Mouse (Mus musculus) layer of hippocampus, adult 2 months (tissue): Measurements from ENCODE around the gene Chd4. TPM values are rescaled to one million over a fixed set of nuclear protein-coding genes. Genes with fewer than 3 reads are reported as not detected.

Experiments
- DNase-seq, 2 experiments: peaks; one replicate each; pipeline ENCODE4 v3.0.0; 2022; ENCODE audit warnings: low spot score in 2 of 2
- H3K27ac ChIP-seq: fragments of 200-600 bp; 2 replicates; pipeline ENCODE4 v1.8.1; 2022
- H3K4me3 ChIP-seq: fragments of 200-600 bp; 2 replicates; pipeline ENCODE4 v1.8.1; 2022; ENCODE audit warnings: mild to moderate bottlenecking
- CTCF ChIP-seq: fragments of 200-600 bp; conservative IDR thresholded peaks from 2 replicates; pipeline ENCODE4 v1.8.1; 2022; ENCODE audit warnings: antibody characterized with exemption, mild to moderate bottlenecking, moderate library complexity
- total RNA-seq, 2 experiments: library from RNA; stranded (reverse); gene quantifications; 2 replicates each; pipeline ENCODE4 v1.2.3; 2021

Gene Chd4
- total RNA-seq, 2 experiments from 2014 or later = 176 to 185 TPM

- no peak for TF ChIP-seq CTCF
These were observed 36.7 kb downstream of the Chd4 start for GRCm38 (mm10) chr6:125132470-125132869.

DNA sequence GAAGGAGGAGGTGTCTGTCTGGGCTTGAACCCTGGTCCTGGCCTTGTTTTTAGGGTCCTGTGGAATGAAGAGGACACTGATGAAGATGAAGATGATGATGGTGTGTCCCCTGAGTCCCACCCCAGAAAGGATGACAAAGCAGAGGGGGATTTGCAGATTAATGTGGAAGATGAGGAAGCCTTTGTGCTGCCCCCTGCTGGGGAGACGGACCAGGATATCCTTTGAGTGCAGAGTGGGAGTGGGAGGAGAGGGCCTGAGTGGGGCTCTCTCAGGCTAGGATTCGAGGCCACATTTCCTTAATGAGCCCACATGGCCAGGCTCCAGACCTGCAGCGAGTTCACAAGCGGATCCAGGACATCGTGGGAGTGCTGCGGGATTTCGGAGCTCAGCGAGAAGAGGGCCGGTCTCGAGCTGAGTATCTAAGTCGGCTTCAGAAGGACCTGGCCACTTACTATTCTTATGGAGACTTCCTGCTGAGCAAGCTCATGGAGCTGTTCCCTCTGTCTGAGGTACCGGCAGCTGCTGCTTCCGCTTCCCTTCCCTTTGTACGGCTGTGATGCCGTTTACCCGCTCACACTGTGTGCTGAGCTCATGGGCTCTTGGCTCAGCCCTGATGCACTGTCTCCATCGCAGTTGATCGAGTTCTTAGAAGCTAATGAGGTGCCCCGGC lies 41.4 kb downstream of the Chd4 start:
- Histone ChIP-seq H3K4me3 (no peak overlapping the region), H3K27ac (peak overlapping the region; percentile 77)
- peak in 1 of 2 experiments; percentile 52 for DNase-seq
- peak; percentile 81 for TF ChIP-seq CTCF

More at GRCm38 (mm10) chr6:125132470-125132869, 36.7 kb downstream of the Chd4 start:
- no peak for DNase-seq
- Histone ChIP-seq H3K27ac (no peak overlapping the region), H3K4me3 (peak overlapping the region; percentile 87)

- no peak for TF ChIP-seq CTCF
- no peak for DNase-seq
- no peak overlapping the region for H3K27ac ChIP-seq
- H3K4me3 ChIP-seq = no peak overlapping the region
These were observed 44.0 kb downstream of the Chd4 start for GRCm38 (mm10) chr6:125139747-125140146.

DNA sequence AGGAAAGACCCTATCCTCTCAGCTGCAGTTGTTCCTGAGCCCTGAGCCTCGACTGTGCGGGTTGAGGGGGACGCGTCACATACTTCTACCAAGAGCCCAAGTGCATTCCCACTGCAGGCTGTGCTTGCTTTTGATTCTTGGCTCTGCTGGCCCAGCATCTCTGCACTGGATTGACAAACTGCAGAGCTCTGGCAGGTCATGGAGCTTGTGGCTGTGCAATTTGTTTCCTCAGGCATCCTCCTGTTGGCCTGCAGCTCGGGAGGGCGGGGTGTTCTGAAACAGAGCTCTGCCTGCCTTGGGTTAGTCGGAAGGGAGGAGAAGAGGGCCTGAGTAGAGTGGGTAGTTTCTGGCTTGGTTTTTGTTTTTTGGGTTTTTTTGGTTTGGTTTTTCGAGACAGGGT lies 46.7 kb downstream of the Chd4 start:
- DNase-seq = no peak
- H3K27ac ChIP-seq = no peak overlapping the region
- TF ChIP-seq CTCF = no peak
- no peak overlapping the region for H3K4me3 ChIP-seq

DNA sequence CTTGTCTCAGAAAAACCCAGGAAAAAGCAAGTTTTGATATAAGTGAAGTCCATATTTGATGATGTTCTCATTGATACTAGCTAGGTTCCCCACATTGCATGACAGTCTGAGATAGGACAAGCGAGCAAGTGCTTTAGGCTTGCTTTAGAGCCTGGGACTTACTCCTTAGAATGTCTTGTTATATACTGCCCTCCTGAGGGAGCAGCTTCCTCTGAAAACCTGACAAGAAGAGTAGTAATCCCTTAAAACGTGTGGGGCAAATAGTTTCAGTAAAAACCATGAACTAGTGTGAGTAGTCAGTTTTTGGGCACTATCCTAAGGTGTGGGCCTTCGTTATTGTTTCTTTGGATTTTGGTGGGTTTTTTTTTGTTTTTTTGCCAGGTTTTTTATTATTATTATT lies 47.3 kb downstream of the Chd4 start:
- Histone ChIP-seq H3K27ac (no peak overlapping the region), H3K4me3 (no peak overlapping the region)
- DNase-seq = no peak
- TF ChIP-seq CTCF = no peak

GRCm38 (mm10) chr6:125143904-125144303 lies 48.1 kb downstream of the Chd4 start:
- no peak for TF ChIP-seq CTCF

DNA sequence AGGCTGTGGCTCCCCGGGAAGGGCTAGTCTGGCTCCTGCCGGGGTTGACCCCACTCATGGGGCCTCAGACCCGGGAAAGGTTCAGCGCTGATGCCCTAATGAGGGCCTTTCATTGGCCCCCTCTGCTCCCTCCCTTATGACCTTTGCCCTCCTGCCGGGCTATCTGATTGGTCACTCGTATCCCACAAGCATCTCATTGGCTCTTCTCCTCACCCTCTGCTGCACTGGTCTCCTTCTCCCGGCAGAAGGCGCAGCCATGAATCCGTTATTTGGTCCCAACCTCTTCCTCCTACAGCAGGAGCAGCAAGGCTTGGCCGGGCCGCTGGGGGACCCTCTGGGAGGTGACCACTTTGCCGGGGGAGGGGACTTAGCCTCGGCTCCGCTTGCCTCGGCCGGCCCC lies 49.2 kb downstream of the Chd4 start, which contains the start of gene Iffo1:
Gene Iffo1, plus strand, starts transcription at position 241 of the 400 bp plus-strand sequence.
- peak within 1 kb of the TSS; percentile 95 for H3K4me3 ChIP-seq
- peak; percentile 80 for TF ChIP-seq CTCF
- peak; percentile 91 to 94 for DNase-seq
- peak within 1 kb of the TSS; percentile 94 for H3K27ac ChIP-seq

More at GRCm38 (mm10) chr6:125143904-125144303, 48.1 kb downstream of the Chd4 start:
- no peak for DNase-seq
- H3K27ac ChIP-seq = no peak overlapping the region
- no peak overlapping the region for H3K4me3 ChIP-seq

DNA sequence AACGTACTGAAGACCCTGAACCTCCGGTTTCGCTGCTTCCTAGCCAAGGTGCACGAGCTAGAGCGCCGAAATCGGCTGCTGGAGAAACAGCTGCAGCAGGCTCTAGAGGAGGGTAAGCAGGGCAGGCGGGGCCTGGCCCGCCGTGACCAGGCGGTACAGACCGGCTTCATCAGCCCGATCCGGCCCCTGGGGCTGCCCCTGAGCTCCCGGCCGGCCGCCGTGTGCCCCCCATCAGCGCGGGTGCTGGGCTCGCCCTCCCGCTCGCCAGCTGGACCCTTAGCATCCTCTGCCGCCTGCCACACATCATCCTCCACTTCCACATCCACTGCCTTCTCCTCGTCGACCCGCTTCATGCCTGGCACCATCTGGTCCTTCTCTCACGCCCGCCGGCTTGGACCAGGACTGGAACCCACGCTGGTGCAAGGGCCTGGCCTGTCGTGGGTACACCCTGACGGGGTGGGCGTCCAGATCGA lies 49.7 kb downstream of the Chd4 start:
- no peak for DNase-seq
- TF ChIP-seq CTCF = 0 out of 2 replicates have a peak, but pooled peaks have one; percentile 0
- peak overlapping the region; percentile 95 for H3K4me3 ChIP-seq
- H3K27ac ChIP-seq = peak overlapping the region; percentile 94

DNA sequence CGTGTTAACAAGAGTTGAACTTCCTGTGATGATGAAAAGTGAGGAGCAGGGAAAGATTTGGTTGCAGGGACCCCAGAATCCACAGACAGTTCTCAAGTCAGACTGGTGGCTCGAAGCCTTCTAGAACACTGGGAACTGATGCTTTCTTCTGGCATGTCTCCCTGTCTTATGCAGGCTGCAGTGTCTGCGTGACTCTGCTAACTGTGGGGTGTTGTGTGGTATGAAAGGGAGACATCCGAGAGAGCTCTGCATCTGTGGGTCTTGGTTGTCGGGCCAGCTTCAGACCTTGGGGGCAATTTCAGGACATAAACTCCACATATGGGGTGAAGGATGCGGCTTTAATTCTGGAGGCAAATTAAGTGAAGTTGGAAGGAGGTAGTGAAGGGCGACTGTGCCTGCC lies 50.4 kb downstream of the Chd4 start:
- Histone ChIP-seq H3K4me3 (peak overlapping the region; percentile 95), H3K27ac (peak overlapping the region; percentile 94)
- no peak for DNase-seq
- no peak for TF ChIP-seq CTCF

- TF ChIP-seq CTCF = no peak
- peak overlapping the region; percentile 94 for H3K27ac ChIP-seq
- H3K4me3 ChIP-seq = peak overlapping the region; percentile 95
- no peak for DNase-seq
These were observed 51.0 kb downstream of the Chd4 start for GRCm38 (mm10) chr6:125146797-125147196.

DNA sequence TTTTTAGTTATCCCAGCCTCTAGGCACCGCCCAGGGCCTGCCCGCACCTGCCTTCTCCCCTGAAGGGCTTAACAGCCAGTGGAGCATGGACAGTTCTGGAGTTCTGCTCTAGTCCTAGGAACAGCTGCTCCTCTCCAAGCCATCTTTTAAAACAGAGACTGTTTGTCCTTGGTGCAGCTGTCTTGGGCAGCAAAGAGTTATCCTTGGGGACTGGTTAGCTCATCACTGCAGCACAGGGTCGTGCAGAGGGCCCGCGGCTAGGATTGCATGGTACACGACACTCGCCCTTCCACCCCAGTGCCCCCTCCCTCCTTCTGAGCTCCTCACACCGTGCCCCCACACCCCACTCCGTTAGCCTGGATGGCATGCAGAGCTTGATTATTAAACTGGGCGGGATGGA lies 51.5 kb downstream of the Chd4 start:
- TF ChIP-seq CTCF = no peak
- peak overlapping the region; percentile 94 for H3K27ac ChIP-seq
- no peak for DNase-seq
- H3K4me3 ChIP-seq = peak overlapping the region; percentile 95

DNA sequence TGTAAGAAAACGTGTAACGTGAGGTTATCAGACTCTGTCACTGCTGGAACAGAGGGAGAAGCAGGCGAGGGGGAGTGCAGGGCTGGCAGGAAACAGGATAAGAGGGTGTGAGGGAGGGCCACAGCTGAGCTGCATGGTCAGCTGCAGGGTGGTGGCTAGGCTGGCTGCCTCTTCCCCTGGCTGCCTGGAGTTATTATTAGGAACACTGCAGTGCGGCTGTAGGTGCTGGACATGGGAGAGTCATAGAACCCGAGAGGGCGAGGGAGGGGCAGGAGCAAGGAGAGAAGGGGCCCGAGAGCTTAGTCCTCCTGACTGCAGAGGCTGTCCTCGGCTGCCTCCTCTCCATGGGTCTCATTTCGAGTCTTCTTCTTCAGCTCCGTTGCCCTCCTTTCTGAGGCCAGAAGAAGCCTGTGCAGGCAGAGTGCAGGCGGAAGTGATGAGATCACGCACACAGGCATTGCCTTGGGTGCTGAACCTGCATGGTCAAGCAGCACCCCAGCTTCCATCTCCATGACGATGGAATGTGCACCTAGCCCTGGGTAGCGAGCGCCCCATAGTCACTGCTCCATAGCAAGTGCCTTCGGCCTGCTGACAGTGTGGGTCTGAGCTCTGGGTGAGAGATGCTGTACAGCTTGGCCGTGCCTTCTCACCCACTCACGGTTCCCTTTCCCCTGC lies 52.6 kb downstream of the Chd4 start:
- DNase-seq = peak in 1 of 2 experiments; percentile 45
- TF ChIP-seq CTCF = no peak
- Histone ChIP-seq H3K27ac (peak overlapping the region; percentile 94), H3K4me3 (peak overlapping the region; percentile 95)

DNA sequence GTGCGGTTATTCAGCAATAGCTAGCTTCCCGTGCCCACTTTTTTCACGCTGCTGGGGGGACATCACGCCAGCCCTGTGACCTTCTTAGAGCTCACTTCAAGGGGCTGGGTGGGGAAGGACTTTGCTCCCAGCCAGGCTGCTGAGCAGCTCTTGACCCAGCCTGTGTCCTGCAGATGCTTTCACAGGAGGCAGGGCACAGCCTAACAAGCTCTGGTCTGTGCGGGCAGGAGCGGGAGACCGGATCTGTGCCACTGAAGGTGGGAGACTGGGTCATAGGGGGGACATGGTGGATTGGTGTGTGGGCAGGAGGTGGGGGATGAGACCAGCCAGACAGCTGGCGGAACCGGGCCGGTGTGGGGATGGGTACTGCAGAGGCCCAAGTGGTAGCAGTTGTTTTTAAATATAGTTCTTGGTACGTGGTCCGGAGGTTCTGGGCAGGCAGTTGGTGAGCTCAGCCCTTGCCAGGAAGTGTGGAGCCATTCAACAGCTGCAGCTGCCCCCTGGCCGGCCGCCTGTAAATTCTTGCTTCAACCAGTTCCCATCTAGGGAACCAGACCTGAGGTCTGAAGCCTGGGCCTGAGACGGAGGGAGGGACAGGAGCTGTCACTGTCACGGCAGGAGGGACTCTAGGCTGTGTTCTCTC lies 53.3 kb downstream of the Chd4 start:
- peak overlapping the region; percentile 95 for H3K4me3 ChIP-seq
- TF ChIP-seq CTCF = no peak
- peak overlapping the region; percentile 94 for H3K27ac ChIP-seq
- peak in 1 of 2 experiments; percentile 53 for DNase-seq
